Comparison of ENCODE assay signal across 35 mouse cellular contexts in the genomic region with DNA sequence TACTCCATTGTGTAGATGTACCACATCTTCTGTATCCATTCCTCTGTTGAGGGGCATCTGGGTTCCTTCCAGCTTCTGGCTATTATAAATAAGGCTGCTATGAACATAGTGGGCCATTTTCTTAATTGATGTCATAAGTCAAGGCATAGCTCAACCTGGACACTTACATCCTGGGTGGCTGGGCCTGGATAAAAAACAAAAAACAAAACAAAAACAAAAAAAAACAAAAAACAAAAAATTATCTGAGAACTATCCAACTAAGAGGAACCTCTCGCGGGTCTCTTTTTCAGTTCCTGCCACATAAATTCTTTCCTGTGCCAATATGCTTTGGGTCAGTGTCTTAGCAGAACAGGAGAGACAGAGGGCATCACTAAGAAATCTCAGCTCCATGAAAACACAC. TPM values are rescaled to one million over a fixed set of nuclear protein-coding genes. Genes with fewer than 3 reads are reported as not detected.
"Had no signal": no experiment of that assay in that cellular context is flagged by ENCODE, and none has a peak within 500 bp of the region (broad histone marks: within the 10 kb centered on the region; RNA-seq: fewer than 3 reads in every experiment).

No protein-coding gene starts in this region.

RNA-seq across cellular contexts. Expression of gene Gm17019, which starts 18.0 kb away (rescaled TPM):
- total RNA-seq: gastrocnemius, adult 2 months; gastrocnemius, postnatal 10 days; gastrocnemius, postnatal 25 days; gastrocnemius, postnatal 4 days; granulocyte monocyte progenitor cell, adult 5-6 weeks; heart, adult 18-20 months; heart, adult 8-10 months; heart, postnatal 14 days; heart, postnatal 36 days; hematopoietic stem cell, adult 5-6 weeks; layer of hippocampus, adult 18-20 months; layer of hippocampus, adult 8-10 months; layer of hippocampus, postnatal 14 days; layer of hippocampus, postnatal 36 days; left cerebral cortex, adult 18-20 months; left cerebral cortex, adult 8-10 months; left cerebral cortex, postnatal 10 days; left cerebral cortex, postnatal 25 days; left cerebral cortex, postnatal 4 days had no signal
- polyA plus RNA-seq: frontal cortex, adult 2 months; heart, embryonic 10.5 days; heart, postnatal 0 days; hindbrain, embryonic 12.5 days; hindbrain, embryonic 14.5 days; hindbrain, embryonic 16.5 days; inflammation-experienced regulatory T-cells, adult 6 months; intestine, embryonic 16.5 days; kidney, adult 2 months; kidney, embryonic 15.5 days; kidney, postnatal 0 days; large intestine, adult 2 months; limb, embryonic 12.5 days; limb, embryonic 14.5 days; liver, embryonic 11.5 days; liver, embryonic 13.5 days had no signal
